Mouse (Mus musculus) CD4-positive, CD25-positive, alpha-beta regulatory T cell, adult 2 months (primary cell): ENCODE results near the gene Oser1.
A peak's percentile ranks its signal among the peaks of the same experiment; 100 is the strongest.
"Not testable (repeated sequence)": the region's sequence is repeated elsewhere in the genome, so short reads cannot be mapped to it uniquely, and the experiment has no call there.

ENCODE experiments used
- DNase-seq: peaks from one replicate; pipeline ENCODE4 v3.0.0-alpha.2; 2012; ENCODE audit warnings: low read depth, low spot score

Oser1 gene

DNA sequence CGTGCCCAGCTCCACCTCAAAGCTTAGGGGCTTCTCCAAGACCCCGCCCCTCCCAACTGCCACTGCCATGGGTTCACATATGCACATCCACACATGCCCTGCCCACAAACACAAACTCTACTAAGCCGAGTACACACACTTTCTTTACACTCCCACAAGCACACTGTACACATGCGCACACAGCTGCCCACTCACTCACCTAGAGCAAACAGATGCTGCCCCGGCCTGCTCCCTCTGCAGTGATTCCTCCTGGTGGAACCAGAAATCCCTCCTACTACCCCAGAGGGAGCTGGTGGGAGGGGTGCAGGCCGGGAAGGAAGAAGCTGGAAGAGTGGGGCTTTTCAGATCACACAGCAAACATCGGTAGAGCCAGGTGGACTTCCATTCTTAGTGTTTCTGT lies 19.5 kb upstream of the Oser1 start:
- DNase-seq, result no peak

DNA sequence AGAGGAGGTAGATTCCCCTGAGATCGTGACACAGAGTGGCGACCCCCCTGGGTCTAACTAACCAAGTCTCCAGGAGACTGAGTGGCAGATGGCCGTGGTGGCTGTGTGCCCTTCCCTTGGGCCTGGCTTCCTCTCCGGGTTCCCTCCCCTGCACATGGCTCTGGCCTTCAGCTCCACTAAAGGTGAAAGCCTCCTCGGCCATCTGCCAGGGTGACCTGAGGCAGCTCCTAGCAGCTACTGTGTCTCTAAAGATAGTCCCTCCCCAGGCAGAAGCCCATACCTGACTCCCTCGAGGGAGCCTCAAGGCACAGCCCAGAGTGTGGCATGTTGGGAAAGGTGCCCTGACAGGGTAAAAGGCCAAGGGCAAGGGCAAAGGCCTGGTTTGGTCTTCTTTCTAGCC lies 19.0 kb upstream of the Oser1 start:
- no peak for DNase-seq

DNA sequence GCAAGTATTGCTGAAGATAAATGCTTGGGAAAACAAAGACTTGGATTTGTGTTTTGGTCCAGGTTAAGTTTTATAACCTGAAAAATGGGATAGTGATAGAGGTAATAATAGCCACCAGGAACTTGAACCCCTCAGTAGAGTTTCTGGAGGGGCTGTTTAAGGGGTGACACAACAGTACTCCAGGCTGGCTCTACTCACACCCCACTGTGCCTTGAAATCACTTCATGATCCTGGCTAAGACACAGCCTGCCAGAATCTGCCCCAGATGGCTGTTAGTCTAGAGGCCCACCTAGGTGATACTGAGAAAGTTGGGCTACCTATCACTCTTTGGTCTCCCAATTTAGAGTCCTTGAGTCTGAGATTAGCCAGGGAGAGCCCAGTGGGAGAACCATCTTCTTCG lies 15.0 kb upstream of the Oser1 start:
- DNase-seq, result no peak

DNA sequence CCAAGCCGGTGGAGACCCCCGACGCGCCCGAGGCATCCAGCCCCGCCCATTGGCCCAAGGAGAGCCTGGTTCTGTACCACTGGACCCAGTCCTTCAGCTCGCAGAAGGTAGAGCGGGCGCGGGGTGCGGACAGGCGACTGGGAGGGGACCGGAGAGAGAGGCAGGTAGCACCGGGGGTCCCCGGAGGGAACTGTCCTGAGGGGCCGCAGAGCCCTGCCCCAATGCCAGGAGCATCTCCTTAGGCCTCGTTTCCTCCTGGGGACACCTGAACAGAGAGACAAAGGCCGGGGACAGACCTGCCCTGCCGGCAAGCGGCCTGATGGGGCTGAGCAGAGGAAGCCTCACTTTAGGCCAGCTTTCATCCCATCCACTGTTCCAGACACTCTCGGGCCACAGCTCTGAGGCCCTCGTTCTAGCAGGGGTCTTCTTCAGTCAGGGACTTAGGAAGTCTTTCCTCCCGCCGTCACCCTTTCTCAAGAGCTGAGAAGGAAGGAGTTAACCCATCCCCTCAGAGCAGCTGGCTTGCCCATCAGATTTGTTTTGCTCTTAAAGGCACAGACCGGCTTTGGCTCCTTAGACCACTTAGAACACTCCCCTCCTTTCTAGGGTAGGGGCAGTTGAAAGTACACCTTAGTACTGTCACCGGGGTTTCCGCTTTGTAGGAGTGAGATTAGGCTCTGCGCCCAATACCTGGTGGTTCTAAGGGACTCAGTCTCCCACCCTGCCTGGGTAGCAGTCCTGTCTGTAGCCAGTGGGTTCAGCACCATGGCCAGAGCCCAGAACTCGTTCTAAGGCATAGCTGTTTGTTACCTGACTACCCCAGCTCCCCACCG lies 14.3 kb upstream of the Oser1 start:
- DNase-seq, result no peak

DNA sequence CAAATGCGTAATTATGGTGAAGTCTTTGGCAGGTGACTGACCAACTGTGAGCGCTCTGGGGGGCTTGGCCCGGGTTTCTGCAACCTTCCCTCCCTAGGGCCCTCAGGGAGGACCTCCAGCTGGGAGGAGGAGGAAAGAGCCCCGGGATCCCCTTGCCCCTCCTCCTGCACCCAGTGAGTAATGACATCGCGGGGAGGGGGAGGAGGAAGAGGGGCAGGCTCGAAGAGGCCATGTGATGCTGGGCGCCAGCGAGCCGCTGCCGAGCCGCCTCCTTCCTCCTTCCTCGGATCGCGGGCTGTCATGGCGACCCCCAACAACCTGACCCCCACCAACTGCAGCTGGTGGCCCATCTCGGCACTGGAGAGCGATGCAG lies 13.7 kb upstream of the Oser1 start, which contains the start of gene Gdap1l1:
Gene Gdap1l1 (plus strand): TSS at position 231 of the 373 bp plus-strand sequence.
- DNase-seq, result no peak

DNA sequence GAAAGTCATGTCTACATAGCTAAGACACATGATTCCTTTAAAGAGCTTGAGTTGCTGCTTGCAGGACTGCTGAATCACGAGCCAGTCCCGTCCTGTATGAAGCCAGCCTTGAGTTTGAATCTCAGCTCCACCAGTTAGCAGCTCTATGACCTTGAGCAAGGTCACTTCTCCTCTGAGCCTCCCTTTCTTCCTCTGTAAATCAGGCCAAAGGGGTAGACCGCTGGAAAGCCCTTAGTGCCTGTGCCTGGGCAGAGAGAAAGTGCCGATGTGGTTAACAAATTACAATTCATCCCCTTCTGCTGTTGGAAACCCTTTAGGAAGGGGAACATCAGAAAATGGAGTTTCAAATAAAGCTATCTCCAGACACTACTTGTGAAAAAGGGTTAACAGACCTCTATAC lies 13.3 kb upstream of the Oser1 start:
- DNase-seq, result no peak

DNA sequence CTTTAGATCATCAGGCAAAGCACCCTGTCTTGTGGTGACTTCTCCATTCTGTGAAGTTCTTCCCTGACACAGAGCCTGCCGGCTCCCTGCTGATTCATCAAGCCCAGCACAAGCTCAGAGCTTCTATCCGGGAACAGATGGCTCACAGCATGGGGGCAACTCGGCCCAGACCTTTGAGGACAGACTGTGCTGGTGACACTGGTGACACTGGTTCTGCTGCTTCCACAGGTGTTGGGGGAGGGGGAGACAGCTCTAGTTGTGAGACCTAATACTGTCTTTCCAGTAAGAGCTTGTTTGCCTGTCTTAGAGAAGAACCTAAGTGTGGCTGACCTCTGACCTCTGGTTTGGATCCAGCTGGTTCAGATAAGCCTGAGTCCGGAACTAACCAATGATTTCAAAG lies 9.5 kb upstream of the Oser1 start:
- DNase-seq, result no peak

DNA sequence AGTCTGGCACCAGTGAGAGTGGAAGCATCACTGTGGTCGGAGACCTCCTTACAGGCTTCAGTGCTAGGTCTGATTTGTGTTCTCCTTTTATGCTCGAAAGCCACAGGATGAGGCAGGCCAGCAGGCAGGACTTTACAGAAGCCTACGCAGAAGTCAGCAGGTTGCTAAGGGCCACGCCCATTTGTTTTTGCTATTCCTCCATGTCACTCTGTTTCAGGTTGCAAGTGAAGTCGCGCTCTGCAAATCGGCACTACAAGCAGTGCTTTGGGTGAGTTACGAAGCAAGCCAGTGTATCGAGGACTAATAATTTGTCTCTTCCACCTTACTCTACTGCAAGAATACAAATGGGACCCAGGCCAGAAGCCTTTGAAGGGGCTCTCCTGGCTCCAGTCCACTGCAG lies 6.8 kb upstream of the Oser1 start:
- no peak for DNase-seq

DNA sequence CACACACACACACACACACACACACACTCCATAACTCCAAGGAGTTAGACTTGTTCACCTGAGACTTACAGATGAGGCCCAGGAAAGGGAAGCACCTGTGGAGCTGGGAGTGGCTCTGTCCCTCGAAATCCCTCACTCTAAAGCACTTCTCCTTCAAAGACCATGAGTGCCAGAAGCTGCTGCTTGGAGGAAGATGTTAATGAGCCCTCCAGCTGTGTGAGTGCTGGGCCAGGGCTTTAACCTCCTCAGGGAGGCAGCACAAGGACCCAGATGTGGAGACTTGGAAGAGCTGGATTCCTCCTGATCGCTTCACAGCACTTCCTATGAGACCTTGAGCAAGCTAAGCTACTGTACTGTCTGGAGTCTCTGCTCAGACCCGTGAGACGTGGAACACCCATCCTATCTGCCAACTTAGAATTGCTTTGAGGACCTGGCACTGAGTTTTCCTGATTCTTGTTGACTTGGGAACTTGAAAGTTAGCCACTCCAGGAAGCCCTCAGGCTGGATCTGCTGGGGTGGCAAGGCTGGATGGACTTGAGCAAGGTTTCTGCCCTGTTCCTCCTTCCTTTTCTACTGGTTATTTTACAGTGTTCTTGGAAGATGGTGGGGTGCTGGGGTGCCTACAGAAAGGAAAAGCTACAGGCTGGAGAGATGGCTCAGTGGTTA lies 4.0 kb upstream of the Oser1 start:
- DNase-seq, result no peak

DNA sequence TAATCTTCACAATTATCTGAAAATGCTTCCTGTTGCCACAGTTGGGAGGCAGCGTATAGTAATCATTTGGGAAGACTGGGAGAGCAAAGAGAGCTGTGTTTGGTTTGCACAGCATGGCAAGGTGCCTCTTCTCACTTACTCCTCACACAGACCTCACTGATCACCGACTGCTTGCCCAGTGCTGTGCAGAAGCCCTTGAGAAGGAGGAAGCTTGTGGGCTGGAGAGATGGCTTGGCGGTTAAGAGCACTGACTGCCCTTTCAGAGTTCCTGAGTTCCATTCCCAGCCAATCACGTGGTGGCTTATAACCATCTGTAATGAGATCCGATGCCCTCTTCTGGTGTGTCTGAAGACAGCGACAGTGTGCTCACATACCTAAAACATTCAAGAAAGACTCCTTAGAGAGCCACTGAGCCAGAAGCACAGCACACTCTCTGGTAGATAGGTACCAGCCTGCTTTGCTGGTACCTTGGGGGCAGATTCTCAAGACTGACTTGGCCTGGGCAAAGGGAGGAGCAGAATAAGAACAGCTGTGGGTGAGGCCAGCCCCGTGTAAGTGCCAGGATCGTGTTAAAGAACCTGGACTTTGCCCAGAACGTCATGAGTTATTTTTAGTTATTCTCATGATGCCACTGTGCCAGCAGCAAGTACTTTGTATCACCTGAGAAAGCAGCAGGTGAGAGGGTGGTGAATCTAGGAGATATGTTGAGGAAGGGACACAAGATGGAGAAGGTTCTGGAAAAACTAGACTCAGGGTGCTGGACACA lies 1.4 kb downstream of the Oser1 start:
- DNase-seq, result no peak

DNA sequence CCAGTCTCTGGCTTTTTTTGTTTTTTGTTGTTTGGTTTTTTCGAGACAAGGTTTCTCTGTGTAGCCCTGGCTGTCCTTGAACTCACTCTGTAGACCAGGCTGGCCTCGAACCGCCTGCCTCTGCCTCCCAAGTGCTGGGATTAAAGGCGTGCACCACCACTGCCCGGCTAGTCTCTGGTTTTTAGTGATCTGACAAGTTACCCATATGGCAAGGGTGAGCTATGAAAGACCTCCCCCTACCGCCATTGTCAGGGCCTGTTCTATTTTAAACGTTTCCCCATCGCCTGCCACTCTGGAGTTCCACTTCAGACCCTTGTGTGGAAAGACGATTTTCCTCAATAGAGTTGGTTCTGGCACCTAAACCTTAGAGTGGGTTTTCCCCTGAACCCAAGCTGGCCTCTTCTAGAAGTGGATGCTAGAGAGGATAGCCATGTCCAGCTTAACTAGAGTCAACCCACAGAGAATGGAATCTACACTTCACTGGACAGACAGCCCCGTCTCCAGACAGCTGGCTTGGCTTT lies 4.1 kb downstream of the Oser1 start:
- peak; percentile 38 for DNase-seq

DNA sequence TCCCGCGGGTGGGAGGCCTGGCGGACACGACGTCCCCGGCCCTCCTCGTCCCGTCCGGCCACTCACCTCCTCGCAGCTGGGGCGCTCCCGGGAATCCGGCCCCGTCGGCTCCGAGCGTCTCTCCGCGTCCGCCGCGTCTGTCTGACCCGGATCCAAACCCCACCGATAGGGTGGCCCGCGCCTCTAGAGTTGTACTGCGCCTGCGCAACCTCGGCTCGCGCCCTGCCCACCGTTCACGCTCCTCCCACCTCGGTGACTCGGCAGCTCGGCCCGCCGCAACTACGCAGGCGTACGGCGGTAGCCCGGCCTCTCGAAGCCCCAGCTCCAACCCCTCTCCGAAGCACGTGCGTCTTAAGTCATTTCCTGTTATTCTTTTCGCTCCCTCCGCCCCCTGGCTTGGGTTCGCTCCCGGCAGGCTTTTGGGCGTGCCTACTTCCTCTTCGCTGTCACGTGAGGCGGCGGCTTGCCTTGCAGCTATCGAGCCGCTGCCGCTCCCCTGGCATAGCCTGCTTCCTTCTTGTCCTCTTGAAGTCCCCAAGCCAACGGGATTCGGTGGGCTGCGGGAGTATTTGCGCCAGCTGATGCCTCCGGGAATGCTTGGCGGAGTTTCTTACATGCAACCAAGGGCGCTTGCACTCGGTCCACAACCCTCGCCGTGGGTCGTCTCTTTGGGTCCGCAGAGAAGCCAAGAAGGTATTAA lies 5.0 kb downstream of the Oser1 start:
- peak; percentile 100 for DNase-seq

DNA sequence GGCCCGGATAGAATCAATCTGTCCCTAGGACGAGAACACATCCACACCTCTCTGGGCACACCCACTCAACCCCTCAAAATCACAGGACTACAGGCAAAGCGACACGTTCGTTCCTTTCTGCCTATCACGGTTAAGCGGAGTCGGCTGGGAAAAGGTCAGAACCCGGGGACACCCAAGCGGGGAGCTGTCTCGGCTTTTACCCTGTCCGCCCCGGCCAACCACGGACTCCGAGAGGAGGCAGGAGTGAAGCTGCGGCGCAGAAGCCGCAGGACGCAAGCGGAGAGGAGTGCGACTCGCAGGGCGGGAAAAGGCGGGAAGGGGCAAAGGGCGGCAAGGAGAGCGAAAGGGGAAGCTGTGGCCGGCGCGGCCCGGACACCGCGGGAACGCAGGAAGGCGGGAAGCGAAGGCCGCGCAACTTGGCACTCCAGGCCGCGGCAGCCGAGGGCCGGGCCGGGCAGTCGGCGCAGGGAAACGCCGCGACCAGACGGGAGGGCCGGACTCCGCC lies 5.6 kb downstream of the Oser1 start:
- DNase-seq, result no peak

DNA sequence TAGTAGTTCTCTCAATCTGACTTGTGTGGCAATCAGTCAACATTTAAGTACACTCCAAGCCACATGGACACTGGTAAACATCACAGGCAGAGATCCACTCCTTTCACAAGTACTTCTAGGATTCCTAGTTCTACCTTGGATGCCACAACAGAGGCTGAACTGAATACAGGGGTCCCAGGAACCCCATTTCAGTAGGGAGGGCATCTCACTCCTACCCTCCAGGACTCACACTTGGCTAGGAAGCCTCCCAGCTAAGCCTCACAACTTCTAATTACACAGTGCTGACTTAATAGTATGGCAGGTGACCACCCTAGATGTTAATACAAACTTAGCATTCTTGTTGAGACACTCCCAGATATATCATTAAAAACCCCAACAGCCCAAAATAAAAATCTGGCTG lies 6.7 kb downstream of the Oser1 start:
- no peak for DNase-seq

DNA sequence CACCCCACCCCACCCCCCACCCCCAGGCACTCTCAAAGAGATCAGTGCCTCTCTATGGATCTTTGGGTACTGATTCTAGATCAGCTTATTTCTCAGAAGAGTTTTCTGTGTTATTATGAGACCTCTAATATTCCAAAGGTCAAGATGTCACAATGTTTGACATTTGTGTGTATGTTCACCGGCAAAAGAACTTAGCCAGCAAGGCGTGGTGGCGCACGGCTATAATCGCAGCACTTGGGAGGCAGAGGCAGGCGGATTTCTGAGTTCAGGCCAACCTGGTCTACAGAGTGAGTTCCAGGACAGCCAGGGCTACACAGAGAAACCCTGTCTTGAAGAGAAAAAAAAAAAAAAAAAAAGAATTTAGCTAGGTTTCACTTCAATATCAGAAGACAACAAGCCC lies 7.5 kb downstream of the Oser1 start:
- DNase-seq, result no peak

DNA sequence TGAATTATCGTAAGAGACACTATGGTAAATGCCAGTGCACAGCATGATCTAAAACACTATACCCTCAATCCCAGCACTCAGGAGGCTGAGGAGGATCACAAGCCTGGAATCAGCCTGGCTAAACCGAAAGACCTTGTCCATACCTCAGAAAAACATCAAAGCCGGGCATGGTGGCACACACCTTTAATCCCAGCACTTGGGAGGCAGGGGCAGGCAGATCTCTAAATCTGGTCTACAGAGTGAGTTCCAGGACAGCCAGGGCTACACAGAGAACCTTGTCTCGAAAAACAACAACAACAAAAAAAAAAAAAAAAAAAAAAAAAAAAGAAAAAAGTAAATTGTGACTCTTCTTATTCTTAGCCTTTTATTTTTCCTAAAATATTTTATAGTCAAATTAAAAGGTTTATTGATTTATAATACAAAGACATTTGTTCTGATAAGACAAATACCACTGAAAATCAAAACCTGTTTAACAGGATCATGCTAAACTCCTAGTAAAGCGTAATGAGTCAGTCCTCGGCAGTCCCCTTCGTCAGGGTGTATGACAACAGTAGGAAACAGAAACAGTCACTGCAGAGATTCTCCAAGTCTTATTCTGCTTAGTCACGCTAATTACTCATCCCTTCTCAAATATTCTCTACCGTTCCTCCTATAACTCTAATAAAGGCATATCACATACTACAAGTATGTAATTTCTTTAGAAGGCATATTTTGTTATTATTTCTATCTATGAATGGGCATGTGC lies 11.5 kb downstream of the Oser1 start:
- no peak for DNase-seq

DNA sequence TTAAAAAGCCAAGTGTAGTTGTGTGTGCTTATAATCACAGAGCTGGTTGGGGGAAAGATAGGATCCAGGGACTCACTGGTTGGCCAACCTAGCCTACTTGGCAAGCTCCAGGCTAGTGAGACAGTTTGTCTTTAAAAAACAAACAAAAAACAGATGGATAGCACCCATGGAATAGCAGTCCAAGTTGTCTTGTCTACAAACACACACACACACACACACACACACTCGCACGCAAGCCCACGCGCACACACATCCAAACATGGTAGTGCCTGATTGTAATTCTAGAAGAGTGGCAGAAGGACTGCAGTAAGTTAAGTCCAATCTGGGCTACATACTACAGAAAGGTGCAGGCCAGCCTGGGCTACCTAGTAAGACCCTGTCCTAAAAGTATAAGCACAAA lies 12.1 kb downstream of the Oser1 start:
- DNase-seq, result no peak

DNA sequence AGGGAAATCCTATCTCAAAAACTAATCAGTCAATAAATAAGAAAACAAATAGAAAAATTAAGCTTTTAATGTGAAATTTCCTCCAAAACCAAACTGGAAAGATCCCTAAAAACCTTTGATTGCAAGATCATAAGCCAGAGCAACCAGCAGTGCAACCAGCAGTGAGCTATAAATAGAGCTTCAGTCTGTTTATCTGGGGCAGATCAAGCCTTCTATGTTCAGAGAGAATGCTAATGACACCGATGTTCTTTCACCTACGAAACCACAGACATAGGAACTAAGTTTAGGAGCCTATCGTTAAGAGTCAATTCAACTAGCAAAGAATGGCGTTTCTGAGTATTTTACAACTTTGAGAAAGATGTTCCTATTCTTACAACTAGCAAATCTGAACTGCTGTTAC lies 12.7 kb downstream of the Oser1 start:
- no peak for DNase-seq

DNA sequence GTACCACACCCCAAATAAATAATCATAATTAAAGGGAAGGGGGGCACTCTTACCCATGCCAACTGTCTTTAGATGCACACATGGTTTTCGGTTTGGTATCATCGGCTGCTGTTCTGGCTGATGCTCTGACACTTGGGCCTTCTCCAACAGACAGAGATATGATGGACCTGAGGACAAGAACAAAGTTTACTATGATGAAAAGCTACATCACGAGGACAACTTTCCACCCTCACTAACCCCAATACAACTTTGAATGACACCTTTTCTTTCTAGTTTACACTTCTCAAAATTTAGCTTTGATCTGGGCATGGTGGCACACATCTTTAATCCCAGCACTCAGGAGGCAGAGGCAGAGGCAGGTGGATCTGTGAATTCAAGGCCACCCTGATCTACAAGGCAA lies 13.2 kb downstream of the Oser1 start:
- DNase-seq, result not testable (repeated sequence)

DNA sequence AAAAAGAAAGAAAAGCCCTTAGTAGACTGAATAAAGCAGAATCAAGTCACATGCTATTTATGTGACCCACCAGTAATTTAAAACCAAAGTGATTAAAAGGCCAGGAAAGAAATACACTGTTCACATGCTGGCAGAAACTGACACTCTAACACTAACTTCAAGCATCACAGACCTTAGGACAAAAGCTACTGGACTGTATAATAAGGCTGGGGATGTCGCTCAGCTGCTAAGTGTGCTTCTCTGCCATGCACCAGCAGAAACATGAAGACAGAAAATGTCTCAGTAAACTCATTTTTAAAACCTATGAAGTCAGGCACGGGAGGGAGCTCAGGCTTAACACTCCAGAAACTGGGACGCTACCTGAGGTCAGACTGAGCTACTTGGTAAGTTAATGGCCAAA lies 14.3 kb downstream of the Oser1 start:
- no peak for DNase-seq
